Mouse (Mus musculus): ENCODE data around the gene Dusp15.

DNA sequence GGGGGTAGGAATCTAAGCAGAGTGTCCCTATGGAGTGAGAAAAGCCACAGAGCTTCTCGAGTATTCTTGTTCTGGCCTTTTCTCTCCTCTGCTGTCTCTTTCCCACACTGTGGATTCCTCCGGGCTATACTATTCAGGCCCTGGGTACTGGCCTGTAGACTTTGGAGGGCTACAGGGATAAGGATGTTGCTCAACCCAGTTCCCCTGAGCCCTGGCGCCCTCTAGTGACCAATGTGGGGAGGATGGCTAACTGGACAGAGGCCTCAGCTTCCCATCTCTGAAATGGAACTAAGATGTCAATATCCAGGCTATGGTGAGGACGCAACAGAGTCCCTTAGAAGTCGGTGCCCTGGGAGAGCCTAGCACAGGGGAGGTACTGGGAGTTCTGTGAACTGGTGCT is 17.9 kb downstream of the Dusp15 start:
- peak; percentile 56; the same call in 1 of the 2 replicates for TF ChIP-seq CTCF (IDR thresholded peaks at IDR 0.05; ENCODE audit: borderline replicate concordance, control insufficient read depth, extremely low read depth, insufficient read depth, low read length, poor library complexity)
- TF ChIP-seq POLR2A (IDR thresholded peaks at IDR 0.05; ENCODE audit: control insufficient read depth, extremely low read depth, insufficient read depth, low read length, poor library complexity), result no peak

Data from thymus, adult 2 months (tissue).